Mouse (Mus musculus) heart, embryonic 15.5 days (tissue): ENCODE data around the gene Arhgef7. TPM values are rescaled to one million over a fixed set of nuclear protein-coding genes. Genes with fewer than 3 reads are reported as not detected.

Experiments used
- ATAC-seq: fragments of 200-750 bp; cut with Nextera tagmentation; replicated peaks from 2 replicates; pipeline ENCODE4 v1.8.0; 2017; ENCODE audit warnings: low read depth, moderate TSS enrichment; ENCODE audit not compliant: insufficient number of reproducible peaks, insufficient read depth, low FRiP score
- H3K27ac ChIP-seq: fragments of 300-500 bp; sonication (generic); 2 replicates; pipeline ENCODE4 v1.5.1; 2015; ENCODE audit warnings: mild to moderate bottlenecking, inconsistent platforms
- H3K27me3 ChIP-seq: fragments of 300-500 bp; sonication (generic); 2 replicates; pipeline ENCODE4 v1.6.1; 2015; ENCODE audit warnings: inconsistent platforms
- H3K36me3 ChIP-seq: fragments of 300-500 bp; sonication (generic); 2 replicates; pipeline ENCODE4 v1.6.1; 2015; ENCODE audit warnings: mild to moderate bottlenecking, inconsistent platforms
- H3K4me1 ChIP-seq: fragments of 300-500 bp; sonication (generic); replicated peaks from 2 replicates; pipeline ENCODE4 v1.6.1; 2015; ENCODE audit warnings: inconsistent platforms
- H3K4me2 ChIP-seq: fragments of 300-500 bp; sonication (generic); 2 replicates; pipeline ENCODE4 v1.6.1; 2015; ENCODE audit warnings: inconsistent platforms, mild to moderate bottlenecking, moderate library complexity
- H3K4me3 ChIP-seq: fragments of 300-500 bp; sonication (generic); 2 replicates; pipeline ENCODE4 v1.5.1; 2015; ENCODE audit warnings: mild to moderate bottlenecking, inconsistent platforms
- H3K9ac ChIP-seq: fragments of 300-500 bp; sonication (generic); 2 replicates; pipeline ENCODE4 v1.6.1; 2015; ENCODE audit warnings: mild to moderate bottlenecking, inconsistent platforms
- H3K9me3 ChIP-seq: fragments of 300-500 bp; sonication (generic); replicated peaks from 2 replicates; pipeline ENCODE4 v1.6.1; 2016; ENCODE audit warnings: inconsistent platforms
- WGBS: fragments of 180-500 bp; shearing (Covaris S2); methylation state at CpG from one replicate; pipeline ENCODE4 v1.1.7; 2015; ENCODE audit warnings: mixed read lengths; 5-methylcytosine and 5-hydroxymethylcytosine counted together
- polyA plus RNA-seq: library from polyadenylated mRNA; unstranded; fragments of >200 nt; fragmentation: Nextera tagmentation; extraction: Ambion mirVana; gene quantifications from 2 replicates; pipeline ENCODE4 v1.2.1, GENCODE M21; 2015

Gene Arhgef7
- polyA plus RNA-seq, 1 experiment from 2014 or later = 59.9 TPM

GRCm38 (mm10) chr8:11700060-11701032 is 27.2 kb upstream of the Arhgef7 start:
- H3K27me3 ChIP-seq = 0 out of 2 replicates have a peak, but pooled peaks cover 4% of the 10 kb centered on the region
- H3K4me2 ChIP-seq = peak overlapping the region; percentile 57
- 31% methylated on average over 26 of the region's 26 CpGs for WGBS
- H3K27ac ChIP-seq = peak overlapping the region; percentile 48
- peak overlapping the region; percentile 16; the same call in 1 of the 2 replicates for H3K9ac ChIP-seq
- ATAC-seq = peak; percentile 57; the same call in 1 of the 2 replicates
- H3K9me3 ChIP-seq = no peaks in the 10 kb centered on the region
- H3K4me3 ChIP-seq = peak overlapping the region; percentile 27
- H3K36me3 ChIP-seq = no peaks in the 10 kb centered on the region
- peaks cover 12% of the 10 kb centered on the region for H3K4me1 ChIP-seq

GRCm38 (mm10) chr8:11701033-11701362 is 26.5 kb upstream of the Arhgef7 start, which contains the start of gene 1700016D06Rik:
Gene 1700016D06Rik, minus strand, starts transcription at chr8:11701063.
- WGBS = 64% methylated on average over 6 of the region's 6 CpGs
- Histone ChIP-seq H3K4me3 (peak within 1 kb of the TSS; percentile 27), H3K27ac (peak within 1 kb of the TSS; percentile 48), H3K36me3 (no peaks in the 10 kb centered on the region), H3K27me3 (0 out of 2 replicates have a peak, but pooled peaks cover 4% of the 10 kb centered on the region), H3K4me1 (peaks cover 13% of the 10 kb centered on the region), H3K9me3 (no peaks in the 10 kb centered on the region), H3K9ac (peak within 1 kb of the TSS; percentile 16; the same call in 1 of the 2 replicates), H3K4me2 (peak within 1 kb of the TSS; percentile 57)
- ATAC-seq = no peak

- H3K9ac ChIP-seq = no peak overlapping the region
- no peaks in the 10 kb centered on the region for H3K36me3 ChIP-seq
- no peak for ATAC-seq
- no peak overlapping the region for H3K4me2 ChIP-seq
- H3K9me3 ChIP-seq = no peaks in the 10 kb centered on the region
- H3K27ac ChIP-seq = no peak overlapping the region
- no peak overlapping the region for H3K4me3 ChIP-seq
- H3K4me1 ChIP-seq = peaks cover 17% of the 10 kb centered on the region
- 84% methylated on average over 6 of the region's 6 CpGs for WGBS
- H3K27me3 ChIP-seq = 0 out of 2 replicates have a peak, but pooled peaks cover 4% of the 10 kb centered on the region
Measured at GRCm38 (mm10) chr8:11701428-11701827, 26.1 kb upstream of the Arhgef7 start.

- Histone ChIP-seq H3K27me3 (0 out of 2 replicates have a peak, but pooled peaks cover 4% of the 10 kb centered on the region), H3K9me3 (no peaks in the 10 kb centered on the region), H3K27ac (no peak overlapping the region), H3K9ac (no peak overlapping the region), H3K4me1 (peaks cover 41% of the 10 kb centered on the region), H3K36me3 (no peaks in the 10 kb centered on the region), H3K4me2 (no peak overlapping the region), H3K4me3 (no peak overlapping the region)
- no peak for ATAC-seq
- 84% methylated on average over 5 of the region's 5 CpGs for WGBS
Measured at GRCm38 (mm10) chr8:11703789-11704188, 23.7 kb upstream of the Arhgef7 start.

GRCm38 (mm10) chr8:11704716-11705420 is 22.7 kb upstream of the Arhgef7 start:
- Histone ChIP-seq H3K27ac (peak overlapping the region; percentile 93), H3K4me1 (peaks cover 44% of the 10 kb centered on the region), H3K4me2 (no peak overlapping the region), H3K9me3 (no peaks in the 10 kb centered on the region), H3K9ac (no peak overlapping the region), H3K4me3 (no peak overlapping the region), H3K36me3 (no peaks in the 10 kb centered on the region), H3K27me3 (0 out of 2 replicates have a peak, but pooled peaks cover 3% of the 10 kb centered on the region)
- WGBS = 54% methylated on average over 6 of the region's 6 CpGs
- ATAC-seq = no peak

- Histone ChIP-seq H3K4me3 (no peak overlapping the region), H3K27me3 (no peaks in the 10 kb centered on the region), H3K4me2 (no peak overlapping the region), H3K9ac (no peak overlapping the region), H3K36me3 (no peaks in the 10 kb centered on the region), H3K4me1 (peaks cover 41% of the 10 kb centered on the region), H3K27ac (peak overlapping the region; percentile 93), H3K9me3 (no peaks in the 10 kb centered on the region)
- WGBS = 41% methylated on average over 12 of the region's 12 CpGs
- peak; percentile 87 for ATAC-seq
Measured at GRCm38 (mm10) chr8:11705818-11706217, 21.7 kb upstream of the Arhgef7 start.

- no peaks in the 10 kb centered on the region for H3K27me3 ChIP-seq
- H3K27ac ChIP-seq = peak overlapping the region; percentile 93
- H3K4me1 ChIP-seq = peaks cover 46% of the 10 kb centered on the region
- peak; percentile 40 for ATAC-seq
- no peaks in the 10 kb centered on the region for H3K36me3 ChIP-seq
- peak overlapping the region; percentile 5; the same call in 1 of the 2 replicates for H3K9ac ChIP-seq
- WGBS = 20% methylated on average over 3 of the region's 3 CpGs
- H3K4me2 ChIP-seq = no peak overlapping the region
- H3K4me3 ChIP-seq = no peak overlapping the region
- H3K9me3 ChIP-seq = no peaks in the 10 kb centered on the region
Measured at GRCm38 (mm10) chr8:11707701-11708100, 19.8 kb upstream of the Arhgef7 start.

GRCm38 (mm10) chr8:11708815-11709214 is 18.7 kb upstream of the Arhgef7 start:
- no peak overlapping the region for H3K4me2 ChIP-seq
- H3K27ac ChIP-seq = peak overlapping the region; percentile 93; the same call in 1 of the 2 replicates
- 35% methylated on average over 2 of the region's 2 CpGs for WGBS
- no peak overlapping the region for H3K4me3 ChIP-seq
- no peaks in the 10 kb centered on the region for H3K27me3 ChIP-seq
- H3K36me3 ChIP-seq = no peaks in the 10 kb centered on the region
- H3K9me3 ChIP-seq = no peaks in the 10 kb centered on the region
- H3K4me1 ChIP-seq = peaks cover 46% of the 10 kb centered on the region
- no peak overlapping the region for H3K9ac ChIP-seq
- ATAC-seq = no peak

- H3K4me2 ChIP-seq = no peak overlapping the region
- 75% methylated on average over 3 of the region's 3 CpGs for WGBS
- H3K27ac ChIP-seq = no peak overlapping the region
- no peak overlapping the region for H3K4me3 ChIP-seq
- no peaks in the 10 kb centered on the region for H3K27me3 ChIP-seq
- H3K4me1 ChIP-seq = peaks cover 46% of the 10 kb centered on the region
- no peak for ATAC-seq
- H3K9me3 ChIP-seq = no peaks in the 10 kb centered on the region
- no peak overlapping the region for H3K9ac ChIP-seq
- no peaks in the 10 kb centered on the region for H3K36me3 ChIP-seq
Measured at GRCm38 (mm10) chr8:11709542-11709941, 18.0 kb upstream of the Arhgef7 start.

GRCm38 (mm10) chr8:11710415-11710814 is 17.1 kb upstream of the Arhgef7 start:
- Histone ChIP-seq H3K27ac (peak overlapping the region; percentile 27), H3K9me3 (no peaks in the 10 kb centered on the region), H3K9ac (no peak overlapping the region), H3K4me3 (no peak overlapping the region), H3K27me3 (no peaks in the 10 kb centered on the region), H3K36me3 (no peaks in the 10 kb centered on the region), H3K4me2 (no peak overlapping the region), H3K4me1 (peaks cover 46% of the 10 kb centered on the region)
- ATAC-seq = no peak
- 55% methylated on average over 5 of the region's 5 CpGs for WGBS

- peak overlapping the region; percentile 9; the same call in 1 of the 2 replicates for H3K27ac ChIP-seq
- no peaks in the 10 kb centered on the region for H3K9me3 ChIP-seq
- no peaks in the 10 kb centered on the region for H3K27me3 ChIP-seq
- H3K9ac ChIP-seq = no peak overlapping the region
- no peak overlapping the region for H3K4me2 ChIP-seq
- 85% methylated on average over 6 of the region's 6 CpGs for WGBS
- peaks cover 32% of the 10 kb centered on the region for H3K4me1 ChIP-seq
- H3K4me3 ChIP-seq = no peak overlapping the region
- no peak for ATAC-seq
- H3K36me3 ChIP-seq = no peaks in the 10 kb centered on the region
Measured at GRCm38 (mm10) chr8:11712244-11712643, 15.3 kb upstream of the Arhgef7 start.
